Mouse (Mus musculus): ENCODE data around the gene Mgll.

- no peak for TF ChIP-seq POLR2A (IDR thresholded peaks at IDR 0.05; ENCODE audit: low read depth, low read length)
- TF ChIP-seq CTCF (conservative IDR thresholded peaks at IDR 0.05; ENCODE audit: insufficient read depth, insufficient read length, low read depth, low read length) = no peak
Measured at GRCm38 (mm10) chr6:88703731-88704130, 20.5 kb upstream of the Mgll start.

All from kidney, adult 2 months (tissue).